Mouse (Mus musculus) myocyte (in vitro differentiated cells): Measurements from ENCODE around the gene Heatr5a. TPM values are rescaled to one million over a fixed set of nuclear protein-coding genes. Genes with fewer than 3 reads are reported as not detected.

ENCODE experiments used
- H3K27me3 ChIP-seq: one replicate; pipeline ENCODE4 v1.6.1; 2011; ENCODE audit not compliant: control insufficient read depth, insufficient read depth, insufficient read length
- H3K36me3 ChIP-seq: one replicate; pipeline ENCODE4 v1.6.1; 2011; ENCODE audit not compliant: control insufficient read depth, insufficient read depth
- H3K4me2 ChIP-seq: one replicate; pipeline ENCODE4 v1.6.1; 2011; ENCODE audit warnings: low read depth, control low read depth
- H3K4me3 ChIP-seq: one replicate; pipeline ENCODE4 v1.5.1; 2011; ENCODE audit warnings: mild to moderate bottlenecking, control low read depth, moderate library complexity
- H3K79me2 ChIP-seq: one replicate; pipeline ENCODE4 v1.6.1; 2011; ENCODE audit not compliant: control insufficient read depth, insufficient read depth
- H3ac ChIP-seq: one replicate; pipeline ENCODE4 v1.6.1; 2011; ENCODE audit not compliant: control insufficient read depth, insufficient read length
- CEBPB ChIP-seq: IDR thresholded peaks from 2 replicates; pipeline ENCODE4 v1.6.1; 2011; ENCODE audit warnings: mild to moderate bottlenecking, moderate library complexity; ENCODE audit not compliant: poor library complexity, insufficient read depth, severe bottlenecking
- E2F4 ChIP-seq: IDR thresholded peaks from one replicate; pipeline ENCODE4 v1.6.1; 2011; ENCODE audit warnings: mild to moderate bottlenecking, control low read depth, moderate library complexity; ENCODE audit not compliant: insufficient read depth
- MAX ChIP-seq: IDR thresholded peaks from one replicate; pipeline ENCODE4 v1.6.1; 2011; ENCODE audit warnings: low read depth, mild to moderate bottlenecking, control low read depth
- MYOD1 ChIP-seq, 3 experiments: IDR thresholded peaks; one replicate each; pipeline ENCODE4 v1.6.1; 2011; ENCODE audit warnings: control low read depth in 2 of 3, low read depth in 2 of 3, mild to moderate bottlenecking in 2 of 3, moderate library complexity in 1 of 3; ENCODE audit not compliant: insufficient read length in 2 of 3, control insufficient read depth in 1 of 3
- MYOG ChIP-seq, 3 experiments: IDR thresholded peaks; one replicate each; pipeline ENCODE4 v1.6.1; 2011; ENCODE audit warnings: control low read depth in 2 of 3, low read depth in 2 of 3, mild to moderate bottlenecking in 2 of 3; ENCODE audit not compliant: insufficient read length in 2 of 3, control insufficient read depth in 1 of 3, insufficient read depth in 1 of 3
- POLR2A ChIP-seq: IDR thresholded peaks from one replicate; pipeline ENCODE4 v1.6.1; 2011; ENCODE audit warnings: low read depth, mild to moderate bottlenecking, control low read depth, moderate library complexity; ENCODE audit not compliant: insufficient read length
- POLR2AphosphoS2 ChIP-seq: IDR thresholded peaks from one replicate; pipeline ENCODE4 v1.6.1; 2011; ENCODE audit warnings: low read depth, control low read depth; ENCODE audit not compliant: insufficient read length
- REST ChIP-seq: IDR thresholded peaks from one replicate; pipeline ENCODE4 v1.6.1; 2011; ENCODE audit warnings: mild to moderate bottlenecking, control low read depth, moderate library complexity; ENCODE audit not compliant: insufficient read depth, insufficient read length
- SRF ChIP-seq: IDR thresholded peaks from one replicate; pipeline ENCODE4 v1.6.1; 2011; ENCODE audit warnings: low read depth; ENCODE audit not compliant: control insufficient read depth, insufficient read length
- TCF12 ChIP-seq: IDR thresholded peaks from one replicate; pipeline ENCODE4 v1.6.1; 2011; ENCODE audit warnings: mild to moderate bottlenecking, control low read depth; ENCODE audit not compliant: poor library complexity, insufficient read depth, severe bottlenecking
- TCF3 ChIP-seq: IDR thresholded peaks from one replicate; pipeline ENCODE4 v1.6.1; 2011; ENCODE audit warnings: low read depth, control low read depth; ENCODE audit not compliant: insufficient read length
- USF1 ChIP-seq: IDR thresholded peaks from one replicate; pipeline ENCODE4 v1.6.1; 2011; ENCODE audit warnings: low read depth, mild to moderate bottlenecking, control low read depth, moderate library complexity
- polyA plus RNA-seq: library from polyadenylated mRNA; unstranded; fragments of >200 nt; fragmentation: generic; extraction: Trizol; gene quantifications from one replicate; pipeline ENCODE4 v1.2.1, GENCODE M21; 2012; ENCODE audit warnings: missing spikeins

Heatr5a gene
- polyA plus RNA-seq, 1 experiment = 10.3 TPM

DNA sequence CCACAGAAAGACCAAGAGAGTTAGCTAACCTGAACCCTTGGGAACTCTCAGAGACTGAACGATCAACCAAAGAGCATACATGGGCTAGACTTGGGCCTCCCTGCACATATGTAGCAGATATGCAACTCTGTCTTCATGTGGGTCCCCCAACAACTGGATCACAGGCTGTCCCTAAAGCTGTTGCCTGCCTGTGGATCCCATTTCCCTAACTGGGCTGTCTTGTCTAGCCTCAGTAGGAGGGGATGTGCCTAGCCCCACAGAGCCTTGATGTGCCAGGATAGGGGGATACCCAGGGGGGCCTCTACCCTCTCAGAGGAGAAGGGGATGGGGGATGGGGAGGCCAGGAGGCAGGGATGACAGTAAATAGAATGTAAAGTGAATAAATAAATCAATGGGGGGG lies 12.5 kb upstream of the Heatr5a start:
- Histone ChIP-seq H3K4me2 (no peak overlapping the region), H3K79me2 (no peaks in the 10 kb centered on the region), H3K4me3 (no peak overlapping the region), H3ac (no peak overlapping the region), H3K36me3 (no peaks in the 10 kb centered on the region), H3K27me3 (no peaks in the 10 kb centered on the region)
- TF ChIP-seq USF1 = no peak
- TF ChIP-seq MYOD1 (IDR thresholded peaks at IDR 0.05; ENCODE audit: control insufficient read depth in 1 of 3, insufficient read length in 2 of 3, low read depth in 2 of 3) = no peak
- no peak for TF ChIP-seq MYOG (IDR thresholded peaks at IDR 0.05; ENCODE audit: control insufficient read depth in 1 of 3, insufficient read depth in 1 of 3, insufficient read length in 2 of 3, low read depth in 2 of 3)
- TF ChIP-seq SRF = no peak
- TF ChIP-seq TCF3 = no peak
- no peak for TF ChIP-seq POLR2A
- TF ChIP-seq E2F4 = no peak
- no peak for TF ChIP-seq POLR2AphosphoS2
- no peak for TF ChIP-seq MAX
- TF ChIP-seq CEBPB = no peak
- TF ChIP-seq REST = no peak
- no peak for TF ChIP-seq TCF12

GRCm38 (mm10) chr12:51976531-51976930 lies 5.4 kb upstream of the Heatr5a start:
- no peaks in the 10 kb centered on the region for H3K79me2 ChIP-seq
- no peak overlapping the region for H3K4me3 ChIP-seq
- H3K4me2 ChIP-seq = no peak overlapping the region
- no peaks in the 10 kb centered on the region for H3K36me3 ChIP-seq
- TF ChIP-seq SRF (no peak), TCF12 (no peak), REST (no peak), MYOD1 (IDR thresholded peaks at IDR 0.05; ENCODE audit: control insufficient read depth in 1 of 3, insufficient read length in 2 of 3, low read depth in 2 of 3) (no peak), POLR2A (no peak), MYOG (IDR thresholded peaks at IDR 0.05; ENCODE audit: control insufficient read depth in 1 of 3, insufficient read depth in 1 of 3, insufficient read length in 2 of 3, low read depth in 2 of 3) (no peak), E2F4 (no peak), TCF3 (no peak), MAX (no peak), CEBPB (no peak), POLR2AphosphoS2 (no peak), USF1 (no peak)
- no peak overlapping the region for H3ac ChIP-seq
- no peaks in the 10 kb centered on the region for H3K27me3 ChIP-seq

GRCm38 (mm10) chr12:51974381-51974780 lies 3.3 kb upstream of the Heatr5a start:
- H3K27me3 ChIP-seq = no peaks in the 10 kb centered on the region
- no peaks in the 10 kb centered on the region for H3K36me3 ChIP-seq
- no peak overlapping the region for H3K4me3 ChIP-seq
- H3K79me2 ChIP-seq = peaks cover 11% of the 10 kb centered on the region
- H3ac ChIP-seq = no peak overlapping the region
- TF ChIP-seq POLR2AphosphoS2 (no peak), USF1 (no peak), E2F4 (no peak), MAX (no peak), MYOG (IDR thresholded peaks at IDR 0.05; ENCODE audit: control insufficient read depth in 1 of 3, insufficient read depth in 1 of 3, insufficient read length in 2 of 3, low read depth in 2 of 3) (no peak), POLR2A (no peak), TCF3 (no peak), CEBPB (no peak), MYOD1 (IDR thresholded peaks at IDR 0.05; ENCODE audit: control insufficient read depth in 1 of 3, insufficient read length in 2 of 3, low read depth in 2 of 3) (no peak), SRF (no peak), TCF12 (no peak), REST (no peak)
- H3K4me2 ChIP-seq = no peak overlapping the region

- Histone ChIP-seq H3K27me3 (no peaks in the 10 kb centered on the region), H3K79me2 (peaks cover 17% of the 10 kb centered on the region), H3ac (no peak overlapping the region), H3K4me2 (peak overlapping the region; percentile 87), H3K4me3 (no peak overlapping the region), H3K36me3 (no peaks in the 10 kb centered on the region)
- TF ChIP-seq SRF = no peak
These were observed 1.3 kb upstream of the Heatr5a start for GRCm38 (mm10) chr12:51972269-51973065.
